Mouse (Mus musculus): ENCODE measurements around the gene Znrf3. TPM values are rescaled to one million over a fixed set of nuclear protein-coding genes. Genes with fewer than 3 reads are reported as not detected.
"Not testable (repeated sequence)": the region's sequence is repeated elsewhere in the genome, so short reads cannot be mapped to it uniquely, and the experiment has no call there.

The Znrf3 gene
- 3.0 and 4.7 TPM in 2 replicates for polyA plus RNA-seq (2012; rRNA removed)

GRCm38 (mm10) chr11:5444599-5445451 lies at the start of gene Znrf3:
Znrf3 (minus strand) TSS chr11:5444847.
- DNase-seq (ENCODE audit: low read depth, low spot score), result peak; percentile 66
- 1% methylated on average over 74 of the region's 106 CpGs for WGBS

GRCm38 (mm10) chr11:5493869-5494268 lies 49.2 kb upstream of the Znrf3 start:
- no peak for DNase-seq (ENCODE audit: low read depth, low spot score)
- WGBS, result 74% methylated on average over 2 of the region's 2 CpGs

- WGBS, result 37% methylated on average over 7 of the region's 7 CpGs
- DNase-seq (ENCODE audit: low read depth, low spot score), result no peak
Observed at GRCm38 (mm10) chr11:5491912-5492311, 47.3 kb upstream of the Znrf3 start.

DNA sequence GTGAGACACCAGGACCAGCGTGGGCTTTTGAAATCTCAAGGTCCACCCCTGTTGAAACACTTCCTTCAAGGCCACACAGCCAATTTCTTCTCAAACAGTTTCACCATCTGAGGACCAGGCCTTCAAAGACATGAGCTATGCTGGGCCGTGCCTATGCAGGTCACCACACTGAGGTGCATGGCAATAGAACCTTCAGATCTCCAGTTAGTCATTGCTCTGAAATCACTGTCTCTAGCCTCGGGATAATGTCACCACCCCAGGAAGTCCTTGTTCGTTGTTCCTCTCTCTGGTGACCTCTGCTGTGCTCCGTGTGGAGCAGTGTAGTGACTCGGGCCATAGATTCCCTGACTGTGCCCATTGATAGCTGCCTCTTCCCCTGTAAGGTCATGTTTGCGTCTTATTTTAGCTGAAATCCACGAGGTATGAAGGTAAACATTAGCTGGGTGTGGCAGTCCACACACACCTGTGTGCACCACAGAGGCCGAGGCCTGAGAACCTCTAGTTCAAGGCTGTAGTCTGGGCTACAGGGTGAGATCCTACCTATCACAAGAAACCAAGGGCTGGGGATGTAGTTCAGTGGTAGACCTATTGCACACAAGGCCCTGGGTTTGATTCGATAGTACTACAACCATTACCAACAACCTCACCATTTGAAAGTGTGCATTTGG lies 46.5 kb upstream of the Znrf3 start:
- no peak for DNase-seq (ENCODE audit: low read depth, low spot score)
- WGBS, result 49% methylated on average over 10 of the region's 10 CpGs

DNA sequence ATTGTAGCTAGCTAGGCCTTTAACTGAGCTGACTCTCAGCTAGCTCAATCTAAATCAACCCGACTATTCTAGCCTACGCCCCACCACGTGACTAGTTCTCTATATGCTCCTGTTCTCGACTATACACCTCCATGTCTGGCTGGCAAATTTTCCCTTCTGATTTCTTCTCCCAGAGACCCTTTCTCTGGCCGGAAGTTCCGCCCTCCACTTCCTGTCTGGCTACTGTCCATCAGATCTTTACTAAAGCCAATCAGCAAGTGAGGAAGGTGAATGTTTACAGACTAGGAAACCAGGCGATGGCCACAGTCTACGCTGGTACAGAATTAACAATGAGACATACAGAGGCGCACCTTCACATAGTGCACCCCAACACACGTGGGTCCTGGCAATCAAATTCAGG lies 44.8 kb upstream of the Znrf3 start:
- whole genome bisulfite sequencing, result 76% methylated on average over 10 of the region's 10 CpGs
- not testable (repeated sequence) for DNase-seq (ENCODE audit: low read depth, low spot score)

DNA sequence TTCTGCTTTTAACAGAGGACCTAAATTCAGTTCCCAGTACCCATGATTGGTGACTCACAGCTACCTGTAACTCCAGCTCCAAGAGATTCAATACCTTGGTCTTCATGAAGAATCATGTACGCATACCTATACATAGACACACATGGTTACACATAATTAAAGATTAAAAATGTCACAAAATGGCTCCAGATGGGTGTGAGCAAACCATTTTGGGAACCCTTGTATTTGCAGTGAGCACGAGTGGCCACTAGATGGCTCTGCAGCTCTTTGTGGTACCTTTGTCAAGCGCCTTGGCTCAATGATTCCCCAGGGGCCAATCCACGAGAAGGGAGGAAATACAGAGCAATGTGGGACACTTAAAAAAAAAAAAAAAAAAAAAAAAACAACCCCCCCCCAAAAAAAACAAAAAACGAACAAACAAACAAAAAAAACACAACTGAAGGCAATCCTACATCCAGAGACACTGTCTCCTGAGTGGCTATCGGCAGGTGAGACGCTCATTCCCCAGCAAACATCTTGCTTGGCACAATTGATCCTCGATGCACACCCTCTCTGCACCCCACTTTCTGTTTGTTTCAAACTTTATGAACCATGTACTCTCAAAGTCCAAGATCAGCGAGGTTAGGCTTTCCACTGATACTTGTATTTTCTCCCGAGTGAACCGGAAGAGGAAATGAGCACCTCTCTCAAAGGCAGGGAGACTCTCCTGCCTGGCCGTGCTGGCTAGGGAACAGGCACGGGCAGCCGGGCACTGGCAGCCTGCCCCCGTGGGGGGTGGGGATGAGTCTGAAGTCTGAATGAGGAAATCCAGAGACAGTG lies 40.8 kb upstream of the Znrf3 start:
- 4% methylated on average over 15 of the region's 15 CpGs for whole genome bisulfite sequencing
- DNase-seq (ENCODE audit: low read depth, low spot score), result peak; percentile 75

- no peak for DNase-seq (ENCODE audit: low read depth, low spot score)
- 79% methylated on average over 13 of the region's 13 CpGs for WGBS
Observed at GRCm38 (mm10) chr11:5482581-5482980, 37.9 kb upstream of the Znrf3 start.

GRCm38 (mm10) chr11:5478831-5479230 lies 34.2 kb upstream of the Znrf3 start:
- no peak for DNase-seq (ENCODE audit: low read depth, low spot score)
- 80% methylated on average over 3 of the region's 3 CpGs for WGBS

- DNase-seq (ENCODE audit: low read depth, low spot score), result no peak
- WGBS, result 73% methylated on average over 7 of the region's 7 CpGs
Observed at GRCm38 (mm10) chr11:5478193-5478592, 33.5 kb upstream of the Znrf3 start.

DNA sequence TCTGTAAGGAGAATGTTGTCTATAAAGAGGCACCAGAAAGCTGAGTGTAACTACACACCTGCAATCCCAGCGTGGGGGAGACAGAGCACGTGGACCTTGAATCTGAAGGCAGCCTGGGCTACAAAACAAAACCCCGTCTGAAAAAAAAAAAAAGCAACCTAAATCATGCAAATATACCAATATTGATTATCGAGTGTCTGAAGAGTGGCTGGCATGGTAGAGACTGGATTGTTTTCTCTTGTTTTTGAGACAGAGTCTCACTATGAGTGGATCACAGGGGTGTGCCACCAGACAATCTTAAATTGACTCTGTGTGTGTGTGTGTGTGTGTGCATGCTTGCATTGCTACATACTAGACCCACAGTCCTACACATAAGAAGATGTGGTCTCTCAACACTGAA lies 32.2 kb upstream of the Znrf3 start:
- WGBS, result 90% methylated on average over 4 of the region's 4 CpGs

DNA sequence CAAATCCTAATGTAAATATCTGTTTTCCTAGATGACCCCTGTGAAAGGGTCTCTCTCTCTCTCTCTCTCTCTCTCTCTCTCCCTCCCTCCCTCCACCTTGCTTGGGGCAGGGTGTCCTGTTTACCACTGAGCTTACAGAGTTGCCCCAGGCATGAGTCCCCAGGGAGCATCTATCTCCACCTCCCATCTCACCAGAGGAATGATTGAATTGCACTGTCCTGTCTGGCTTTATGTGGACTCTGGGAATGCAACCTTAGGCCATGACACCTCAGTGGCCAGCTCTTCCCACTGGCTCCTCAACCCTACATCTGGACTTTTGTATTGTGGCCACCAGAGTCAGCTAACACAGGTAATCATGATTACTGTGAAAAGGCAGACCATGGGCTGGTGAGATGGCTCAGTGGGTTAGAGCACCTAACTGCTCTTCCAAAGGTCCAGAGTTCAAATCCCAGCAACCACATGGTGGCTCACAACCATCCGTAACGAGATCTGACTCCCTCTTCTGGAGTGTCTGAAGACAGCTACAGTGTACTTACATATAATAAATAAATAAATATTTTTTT lies 31.0 kb upstream of the Znrf3 start:
- 95% methylated on average over 2 of the region's 2 CpGs for WGBS

More for the DNA sequence above, 32.2 kb upstream of the Znrf3 start:
- DNase-seq (ENCODE audit: low read depth, low spot score), result no peak

DNA sequence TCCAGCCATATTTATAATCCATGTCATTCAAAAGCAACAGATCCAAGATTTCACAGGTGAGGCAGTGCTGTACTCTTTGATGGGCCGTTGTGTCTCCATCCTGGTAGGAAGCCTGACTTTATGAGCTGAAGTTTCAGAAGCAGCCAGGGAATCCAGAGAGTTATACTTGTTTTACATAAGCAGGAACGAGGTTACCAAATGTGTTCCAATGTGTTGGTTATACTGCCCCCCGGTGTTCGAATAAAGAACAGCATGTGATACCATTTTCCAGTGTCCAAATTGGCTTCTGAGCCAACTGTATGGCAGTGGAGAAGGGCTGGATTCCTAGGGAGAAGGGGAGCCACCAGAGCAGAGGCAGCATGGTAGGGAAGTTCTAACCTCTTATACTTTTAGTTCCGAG lies 29.5 kb upstream of the Znrf3 start:
- no peak for DNase-seq (ENCODE audit: low read depth, low spot score)
- 4% methylated on average over 5 of the region's 5 CpGs for WGBS

More for the DNA sequence above, 31.0 kb upstream of the Znrf3 start:
- DNase-seq (ENCODE audit: low read depth, low spot score), result not testable (repeated sequence)

GRCm38 (mm10) chr11:5470055-5470454 lies 25.4 kb upstream of the Znrf3 start:
- whole genome bisulfite sequencing, result 76% methylated on average over 3 of the region's 3 CpGs
- no peak for DNase-seq (ENCODE audit: low read depth, low spot score)

- DNase-seq (ENCODE audit: low read depth, low spot score), result no peak
- WGBS, result 96% methylated on average over 3 of the region's 3 CpGs
Observed at GRCm38 (mm10) chr11:5469084-5469483, 24.4 kb upstream of the Znrf3 start.

DNA sequence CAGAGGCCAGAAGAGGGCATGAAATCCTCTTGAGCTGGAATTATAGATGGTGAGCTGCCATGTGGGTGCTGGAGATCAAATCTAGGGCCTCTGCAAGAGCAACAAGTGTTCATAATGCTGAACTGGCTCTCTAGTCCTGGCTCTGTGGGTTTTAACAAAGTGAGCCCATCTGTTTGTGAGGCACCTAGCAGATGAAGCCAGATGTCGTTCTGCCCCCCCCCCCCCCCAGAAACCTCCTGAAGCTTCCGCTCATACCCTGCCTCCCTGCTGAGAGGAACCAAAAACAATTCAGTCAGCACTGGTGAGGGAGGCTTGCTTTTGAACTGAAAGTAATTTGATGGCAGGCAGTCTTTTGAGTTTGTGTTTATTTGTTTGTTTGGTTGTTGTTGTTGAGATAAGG lies 23.8 kb upstream of the Znrf3 start:
- 66% methylated on average over 2 of the region's 2 CpGs for WGBS
- DNase-seq (ENCODE audit: low read depth, low spot score), result no peak

- DNase-seq (ENCODE audit: low read depth, low spot score), result no peak
- WGBS, result 16% methylated on average over 6 of the region's 6 CpGs
Observed at GRCm38 (mm10) chr11:5451923-5452322, 7.3 kb upstream of the Znrf3 start.

- DNase-seq (ENCODE audit: low read depth, low spot score), result no peak
- WGBS, result 62% methylated on average over 4 of the region's 4 CpGs
Observed at GRCm38 (mm10) chr11:5451341-5451740, 6.7 kb upstream of the Znrf3 start.

DNA sequence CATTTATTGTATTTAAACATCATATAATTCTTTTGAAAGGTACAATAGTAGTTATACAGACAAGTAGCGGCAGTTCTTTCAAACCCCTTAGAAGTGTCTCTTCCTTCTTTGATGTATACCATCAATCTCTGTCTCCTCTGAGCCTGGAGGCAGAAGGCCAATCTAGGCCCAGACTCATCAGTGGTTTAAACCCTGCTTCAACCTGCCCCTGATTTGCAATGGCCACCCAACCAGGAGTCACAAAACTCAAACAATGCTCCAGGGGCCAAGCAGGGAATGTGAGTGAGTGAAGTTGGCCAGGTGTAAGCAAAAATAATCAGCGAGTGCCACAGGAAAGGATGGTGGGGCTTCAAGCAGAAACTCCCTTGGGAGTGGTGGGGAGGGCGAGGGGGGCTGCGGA lies 6.1 kb upstream of the Znrf3 start:
- whole genome bisulfite sequencing, result 89% methylated on average over 4 of the region's 4 CpGs
- DNase-seq (ENCODE audit: low read depth, low spot score), result no peak

DNA sequence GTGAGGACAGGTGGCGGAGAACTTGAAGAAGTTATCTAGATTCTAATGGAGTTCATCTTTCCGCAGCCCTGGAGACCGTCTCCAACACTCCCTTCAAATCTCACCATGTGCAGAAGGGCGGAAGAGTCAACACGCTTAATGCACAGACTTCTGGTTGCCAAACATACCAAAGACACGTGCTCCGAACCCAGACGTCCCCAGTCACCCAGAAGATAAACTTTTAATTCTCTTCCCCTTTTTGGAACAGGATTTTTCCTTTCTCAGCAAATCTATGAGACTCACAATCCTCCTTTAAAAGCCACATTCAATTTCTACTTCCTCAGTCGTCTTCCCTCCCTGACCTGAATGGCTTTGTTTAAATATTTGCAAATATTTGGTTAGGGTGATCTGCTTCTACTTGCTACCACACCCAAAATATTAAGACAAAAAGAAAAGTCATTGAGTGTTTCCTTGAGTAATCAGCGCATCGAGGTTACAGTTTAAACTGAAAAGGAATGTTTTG lies 856 bp upstream of the Znrf3 start:
- WGBS, result 6% methylated on average over 11 of the region's 11 CpGs
- no peak for DNase-seq (ENCODE audit: low read depth, low spot score)

GRCm38 (mm10) chr11:5444234-5444598 lies 431 bp downstream of the Znrf3 start:
- whole genome bisulfite sequencing, result under 1% methylated on average over 53 of the region's 57 CpGs
- no peak for DNase-seq (ENCODE audit: low read depth, low spot score)

Data from large intestine, adult 2 months (tissue).